Mouse (Mus musculus) ES-E14 (cell line): ENCODE measurements around the gene Glis2.

ENCODE experiments used
- CHD2 ChIP-seq: IDR thresholded peaks from 2 replicates; pipeline ENCODE4 v1.6.1; 2014; ENCODE audit warnings: mild to moderate bottlenecking, low read depth, low read length, inconsistent platforms
- MAFK ChIP-seq: IDR thresholded peaks from 2 replicates; pipeline ENCODE4 v1.6.1; 2014; ENCODE audit warnings: mild to moderate bottlenecking, low read depth, low read length, inconsistent platforms; ENCODE audit not compliant: insufficient read depth
- ZC3H11A ChIP-seq: IDR thresholded peaks from 2 replicates; pipeline ENCODE4 v1.6.1; 2012; ENCODE audit warnings: low read depth, mild to moderate bottlenecking, inconsistent platforms, low read length, borderline replicate concordance
- ZNF384 ChIP-seq: IDR thresholded peaks from 2 replicates; pipeline ENCODE4 v1.6.1; 2012; ENCODE audit warnings: low read depth, low read length, inconsistent platforms

- TF ChIP-seq ZC3H11A: no peak
- no peak for TF ChIP-seq ZNF384
- TF ChIP-seq MAFK: no peak
- no peak for TF ChIP-seq CHD2
Measured at GRCm38 (mm10) chr16:4599616-4600015, 5.1 kb downstream of the Glis2 start.
